Mouse (Mus musculus): ENCODE data around the gene Cand2.

The Cand2 gene

GRCm38 (mm10) chr6:115772604-115773003 lies 1.7 kb upstream of the Cand2 start:
- intact Hi-C loops (cut with DNase I), result loop anchor here (2.0 kb wide), 1 partner anchor 46 kb away; no protein-coding TSS in a partner anchor

GRCm38 (mm10) chr6:115773966-115774413 lies 348 bp upstream of the Cand2 start:
- intact Hi-C loops (cut with DNase I), result loop anchor here (2.0 kb wide), 1 partner anchor 47 kb away; no protein-coding TSS in a partner anchor

GRCm38 (mm10) chr6:115775838-115776237 lies 1.5 kb downstream of the Cand2 start:
- intact Hi-C loops (cut with DNase I), result no loop called here

GRCm38 (mm10) chr6:115776363-115776762 lies 2.0 kb downstream of the Cand2 start:
- intact Hi-C loops (cut with DNase I), result no loop called here

- intact Hi-C loops (cut with DNase I), result no loop called here
These were observed 8.4 kb downstream of the Cand2 start for GRCm38 (mm10) chr6:115782781-115783180.

GRCm38 (mm10) chr6:115791016-115791415 lies 16.7 kb downstream of the Cand2 start:
- intact Hi-C loops (cut with DNase I), result no loop called here

GRCm38 (mm10) chr6:115791842-115792686 lies 17.7 kb downstream of the Cand2 start:
- intact Hi-C loops (cut with DNase I), result no loop called here

- intact Hi-C loops (cut with DNase I), result no loop called here
These were observed 18.4 kb downstream of the Cand2 start for GRCm38 (mm10) chr6:115792691-115793215.

GRCm38 (mm10) chr6:115801811-115802210 lies 27.5 kb downstream of the Cand2 start:
- intact Hi-C loops (cut with DNase I), result loop anchor here (5.0 to 10.0 kb wide), 2 partner anchors 75 to 197 kb away; partner anchors contain the start of gene Mkrn2

GRCm38 (mm10) chr6:115803541-115804382 lies 29.4 kb downstream of the Cand2 start:
- intact Hi-C loops (cut with DNase I), result loop anchor here (5.0 to 10.0 kb wide), 2 partner anchors 76 to 199 kb away; partner anchors contain the start of gene Mkrn2

- intact Hi-C loops (cut with DNase I), result loop anchor here (5.0 to 10.0 kb wide), 2 partner anchors 77 to 200 kb away; partner anchors contain the start of gene Mkrn2
These were observed 30.3 kb downstream of the Cand2 start for GRCm38 (mm10) chr6:115804432-115805192.

- intact Hi-C loops (cut with DNase I), result loop anchor here (10.0 kb wide), 1 partner anchor 203 kb away; the partner anchor contains the start of gene Mkrn2
These were observed 33.3 kb downstream of the Cand2 start for GRCm38 (mm10) chr6:115807464-115808195.

- intact Hi-C loops (cut with DNase I), result loop anchor here (10.0 kb wide), 1 partner anchor 203 kb away; the partner anchor contains the start of gene Mkrn2
These were observed 33.8 kb downstream of the Cand2 start for GRCm38 (mm10) chr6:115808196-115808487.

- intact Hi-C loops (cut with DNase I), result loop anchor here (10.0 kb wide), 1 partner anchor 204 kb away; the partner anchor contains the start of gene Mkrn2
These were observed 34.3 kb downstream of the Cand2 start, which contains the start of gene Rpl32 for GRCm38 (mm10) chr6:115808488-115809231. Gene Rpl32 (minus strand): TSS chr6:115808747.

GRCm38 (mm10) chr6:115811606-115812005 lies 37.3 kb downstream of the Cand2 start:
- intact Hi-C loops (cut with DNase I), result no loop called here

- intact Hi-C loops (cut with DNase I), result no loop called here
These were observed 39.8 kb downstream of the Cand2 start for GRCm38 (mm10) chr6:115814104-115814503.

GRCm38 (mm10) chr6:115815041-115815440 lies 40.7 kb downstream of the Cand2 start:
- intact Hi-C loops (cut with DNase I), result no loop called here

- intact Hi-C loops (cut with DNase I), result no loop called here
These were observed 43.8 kb downstream of the Cand2 start for GRCm38 (mm10) chr6:115818129-115818528.

Measured in adrenal gland (tissue).